Mouse (Mus musculus) limb, embryonic 12.5 days (tissue): ENCODE measurements around the gene Kcnh5. TPM values are rescaled to one million over a fixed set of nuclear protein-coding genes. Genes with fewer than 3 reads are reported as not detected.

ENCODE experiments used
- ATAC-seq: fragments of 200-750 bp; cut with Nextera tagmentation; 2 replicates; pipeline ENCODE4 v1.8.0; 2017; ENCODE audit warnings: low read depth, moderate TSS enrichment; ENCODE audit not compliant: insufficient number of reproducible peaks, insufficient read depth, low FRiP score, low TSS enrichment
- H3K27ac ChIP-seq: fragments of 300-500 bp; sonication (generic); 2 replicates; pipeline ENCODE4 v1.5.1; 2016; ENCODE audit warnings: mild to moderate bottlenecking, moderate library complexity
- H3K27me3 ChIP-seq: fragments of 300-500 bp; sonication (generic); 2 replicates; pipeline ENCODE4 v1.6.1; 2016; ENCODE audit warnings: mild to moderate bottlenecking, moderate library complexity
- H3K36me3 ChIP-seq: fragments of 300-500 bp; sonication (generic); 2 replicates; pipeline ENCODE4 v1.6.1; 2016; ENCODE audit warnings: mild to moderate bottlenecking, moderate library complexity
- H3K4me1 ChIP-seq: fragments of 300-500 bp; sonication (generic); replicated peaks from 2 replicates; pipeline ENCODE4 v1.6.1; 2016
- H3K4me2 ChIP-seq: fragments of 300-500 bp; sonication (generic); 2 replicates; pipeline ENCODE4 v1.6.1; 2016; ENCODE audit warnings: mild to moderate bottlenecking, moderate library complexity
- H3K4me3 ChIP-seq: fragments of 300-500 bp; sonication (generic); replicated peaks from 2 replicates; pipeline ENCODE4 v1.5.1; 2016; ENCODE audit warnings: mild to moderate bottlenecking
- H3K9ac ChIP-seq: fragments of 300-500 bp; sonication (generic); replicated peaks from 2 replicates; pipeline ENCODE4 v1.6.1; 2016; ENCODE audit warnings: mild to moderate bottlenecking, moderate library complexity
- H3K9me3 ChIP-seq: fragments of 300-500 bp; sonication (generic); 2 replicates; pipeline ENCODE4 v1.6.1; 2016; ENCODE audit warnings: mild to moderate bottlenecking, moderate library complexity
- WGBS: fragments of 180-500 bp; shearing (Covaris S2); methylation state at CpG from one replicate; pipeline ENCODE4 v1.1.7; 2016; 5-methylcytosine and 5-hydroxymethylcytosine counted together
- polyA plus RNA-seq: library from polyadenylated mRNA; unstranded; fragments of >200 nt; fragmentation: Nextera tagmentation; extraction: Ambion mirVana; gene quantifications from 2 replicates; pipeline ENCODE4 v1.2.1, GENCODE M21; 2016

The Kcnh5 gene
- polyA plus RNA-seq, 1 experiment from 2014 or later, result 0.35 TPM

DNA sequence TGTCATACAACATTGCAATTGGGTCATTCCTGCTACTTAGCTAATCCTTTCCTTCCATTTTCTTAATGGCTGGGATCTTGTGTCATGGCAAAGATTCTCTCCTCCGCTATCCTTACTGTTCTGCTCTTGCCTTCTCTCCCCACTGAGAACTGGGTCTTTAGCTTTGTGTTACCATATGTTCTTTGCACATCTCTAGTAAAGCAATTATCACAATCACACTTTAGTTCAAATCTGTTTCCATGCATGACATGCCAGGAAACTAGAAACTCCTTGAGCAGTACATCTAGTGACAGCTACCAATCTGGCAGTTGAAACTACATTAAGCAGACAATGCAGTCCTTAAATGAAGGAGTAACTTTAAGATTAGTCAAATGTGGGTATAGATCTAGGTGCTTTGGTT lies 86.2 kb downstream of the Kcnh5 start:
- H3K9ac ChIP-seq, result no peak overlapping the region
- no peak for ATAC-seq
- no peaks in the 10 kb centered on the region for H3K27me3 ChIP-seq
- no peaks in the 10 kb centered on the region for H3K36me3 ChIP-seq
- H3K4me1 ChIP-seq, result no peaks in the 10 kb centered on the region
- H3K27ac ChIP-seq, result no peak overlapping the region
- no peaks in the 10 kb centered on the region for H3K9me3 ChIP-seq
- H3K4me2 ChIP-seq, result no peak overlapping the region
- 91% methylated on average over 1 of the region's 1 CpGs for WGBS
- no peak overlapping the region for H3K4me3 ChIP-seq

DNA sequence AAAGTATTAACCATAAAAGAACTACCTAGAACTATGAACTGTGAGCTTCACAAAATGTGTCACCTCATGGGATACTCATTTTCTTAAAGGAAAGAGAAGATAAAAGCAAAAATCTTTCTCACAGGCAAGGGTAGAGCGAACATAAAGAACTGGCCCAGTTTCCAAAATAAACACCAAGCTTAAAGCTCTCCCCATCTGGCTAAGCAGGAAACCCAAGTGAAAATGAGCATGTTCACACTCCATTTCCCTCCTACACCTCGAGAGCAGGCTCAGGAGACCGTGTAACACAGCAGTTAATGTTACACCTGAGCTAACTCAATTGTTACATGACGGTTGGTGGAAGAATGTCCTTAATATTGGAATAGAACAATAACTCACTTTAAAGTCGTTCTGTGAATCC lies 100.0 kb downstream of the Kcnh5 start:
- H3K9me3 ChIP-seq, result no peaks in the 10 kb centered on the region
- H3K27me3 ChIP-seq, result no peaks in the 10 kb centered on the region
- no peak overlapping the region for H3K4me3 ChIP-seq
- no peak overlapping the region for H3K9ac ChIP-seq
- no peak for ATAC-seq
- H3K27ac ChIP-seq, result no peak overlapping the region
- no peaks in the 10 kb centered on the region for H3K4me1 ChIP-seq
- WGBS, result 61% methylated on average over 5 of the region's 5 CpGs
- H3K4me2 ChIP-seq, result no peak overlapping the region
- no peaks in the 10 kb centered on the region for H3K36me3 ChIP-seq

DNA sequence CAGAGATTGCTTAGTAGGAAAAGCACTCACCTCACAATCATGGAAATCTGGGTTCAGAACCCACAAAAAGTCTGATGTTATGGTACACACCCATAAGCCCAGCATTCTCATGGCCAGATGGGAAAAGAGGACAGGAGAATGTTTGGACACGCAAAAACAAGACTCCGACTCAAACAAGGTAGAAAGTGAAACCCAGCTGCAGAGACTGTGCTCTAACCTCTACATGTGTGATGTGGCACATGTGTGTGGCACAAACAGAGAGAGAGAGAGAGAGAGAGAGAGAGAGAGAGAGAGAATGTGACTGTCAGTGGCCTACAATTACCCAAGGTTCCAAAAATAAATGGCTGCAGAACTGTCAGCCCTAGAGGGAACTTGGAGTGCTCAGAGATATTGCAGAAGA lies 106.1 kb downstream of the Kcnh5 start:
- Histone ChIP-seq H3K9ac (no peak overlapping the region), H3K27ac (no peak overlapping the region), H3K4me2 (no peak overlapping the region), H3K27me3 (no peaks in the 10 kb centered on the region), H3K4me3 (no peak overlapping the region), H3K4me1 (no peaks in the 10 kb centered on the region), H3K36me3 (no peaks in the 10 kb centered on the region), H3K9me3 (no peaks in the 10 kb centered on the region)
- ATAC-seq, result no peak
- 92% methylated on average over 2 of the region's 2 CpGs for WGBS

DNA sequence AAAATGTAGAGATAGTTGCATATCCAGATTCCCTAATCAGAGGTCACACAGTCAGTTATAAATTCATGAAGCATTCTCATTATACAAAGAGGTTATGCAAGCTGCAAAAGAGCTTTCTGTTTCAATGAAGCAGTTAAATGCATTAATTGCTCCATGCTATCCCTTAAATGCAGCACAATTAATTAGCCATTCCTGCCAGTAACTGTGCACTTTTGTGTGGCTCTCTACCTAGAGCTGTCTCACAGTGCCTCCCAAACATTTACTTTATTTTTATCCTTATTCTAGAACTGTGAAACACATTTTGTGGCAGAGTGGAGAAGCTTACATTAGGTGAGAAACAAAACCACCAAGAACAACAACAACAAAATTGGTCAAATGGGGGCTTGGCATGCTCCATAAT lies 114.6 kb downstream of the Kcnh5 start:
- no peaks in the 10 kb centered on the region for H3K9me3 ChIP-seq

DNA sequence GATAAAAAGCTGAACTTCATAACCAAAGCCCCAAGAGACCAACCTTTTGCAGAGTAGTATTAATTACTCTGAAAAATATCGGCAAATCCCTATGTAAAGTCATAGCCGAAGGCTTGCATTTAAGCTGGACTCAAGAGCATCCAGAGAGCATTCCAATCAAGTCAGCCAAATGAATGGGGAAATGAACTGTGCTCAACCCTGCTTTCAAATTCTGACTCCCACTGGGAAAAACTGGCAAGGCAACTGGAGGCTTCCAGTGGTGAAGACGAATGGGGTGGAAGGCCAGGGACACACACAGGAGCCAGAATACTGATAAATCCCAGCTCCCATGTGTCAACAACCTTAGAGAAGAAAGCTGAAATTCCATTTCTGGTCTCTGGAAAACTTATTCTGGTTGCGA lies 115.4 kb downstream of the Kcnh5 start:
- H3K9ac ChIP-seq, result no peak overlapping the region
- H3K9me3 ChIP-seq, result no peaks in the 10 kb centered on the region
- no peak for ATAC-seq
- no peak overlapping the region for H3K4me3 ChIP-seq
- H3K27me3 ChIP-seq, result no peaks in the 10 kb centered on the region
- no peak overlapping the region for H3K27ac ChIP-seq
- H3K36me3 ChIP-seq, result no peaks in the 10 kb centered on the region
- H3K4me2 ChIP-seq, result no peak overlapping the region
- WGBS, result 73% methylated on average over 4 of the region's 4 CpGs
- no peaks in the 10 kb centered on the region for H3K4me1 ChIP-seq

More for the DNA sequence above, 114.6 kb downstream of the Kcnh5 start:
- H3K4me2 ChIP-seq, result no peak overlapping the region
- H3K9ac ChIP-seq, result no peak overlapping the region
- no peak overlapping the region for H3K27ac ChIP-seq
- H3K4me1 ChIP-seq, result no peaks in the 10 kb centered on the region
- ATAC-seq, result no peak
- H3K4me3 ChIP-seq, result no peak overlapping the region
- H3K36me3 ChIP-seq, result no peaks in the 10 kb centered on the region
- no peaks in the 10 kb centered on the region for H3K27me3 ChIP-seq

DNA sequence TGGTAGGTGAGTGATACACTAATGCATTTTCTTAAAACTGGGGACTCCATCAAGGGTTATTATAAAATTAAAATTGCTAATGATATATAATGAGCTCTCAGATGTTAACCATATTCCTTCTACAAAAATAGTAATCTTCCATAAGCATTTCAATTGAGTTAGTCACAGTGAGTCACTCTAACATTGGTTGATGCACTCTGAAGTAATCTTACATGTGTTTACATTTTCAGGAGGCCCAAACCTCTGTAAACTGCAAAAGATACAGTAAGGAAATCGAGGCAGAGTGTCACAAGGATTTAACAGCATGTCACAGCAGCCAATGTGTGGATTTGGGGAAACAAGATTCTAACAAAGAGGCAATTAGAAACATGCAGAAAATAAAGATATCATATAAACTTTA lies 123.4 kb downstream of the Kcnh5 start:
- Histone ChIP-seq H3K9me3 (0 out of 2 replicates have a peak, but pooled peaks cover 3% of the 10 kb centered on the region), H3K4me2 (no peak overlapping the region), H3K27me3 (no peaks in the 10 kb centered on the region), H3K4me3 (no peak overlapping the region), H3K9ac (no peak overlapping the region), H3K36me3 (no peaks in the 10 kb centered on the region), H3K4me1 (no peaks in the 10 kb centered on the region), H3K27ac (no peak overlapping the region)
- no peak for ATAC-seq
- 63% methylated on average over 1 of the region's 1 CpGs for WGBS

DNA sequence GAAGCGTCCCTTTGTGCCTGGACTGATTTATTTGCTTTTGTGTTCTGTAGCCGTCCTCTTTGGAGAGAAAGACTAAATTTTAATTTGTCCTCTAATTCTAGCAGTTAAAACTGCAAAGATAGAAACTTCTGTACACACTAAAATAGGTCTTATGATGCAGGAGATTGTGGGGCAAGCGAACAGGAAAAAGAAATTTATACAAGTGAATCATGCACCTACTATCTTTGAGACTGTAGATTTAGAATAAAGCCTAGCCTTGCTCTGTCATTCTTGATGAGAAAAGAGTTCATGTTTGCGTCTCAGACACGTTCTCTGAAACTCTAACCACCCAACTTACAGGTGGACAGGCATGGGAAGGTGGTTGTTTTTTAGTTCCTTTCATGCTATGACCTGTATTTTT lies 140.4 kb downstream of the Kcnh5 start:
- Histone ChIP-seq H3K4me2 (no peak overlapping the region), H3K27ac (no peak overlapping the region), H3K36me3 (no peaks in the 10 kb centered on the region), H3K9ac (no peak overlapping the region), H3K4me3 (no peak overlapping the region), H3K9me3 (no peaks in the 10 kb centered on the region), H3K27me3 (no peaks in the 10 kb centered on the region), H3K4me1 (no peaks in the 10 kb centered on the region)
- 87% methylated on average over 5 of the region's 5 CpGs for WGBS
- ATAC-seq, result no peak

DNA sequence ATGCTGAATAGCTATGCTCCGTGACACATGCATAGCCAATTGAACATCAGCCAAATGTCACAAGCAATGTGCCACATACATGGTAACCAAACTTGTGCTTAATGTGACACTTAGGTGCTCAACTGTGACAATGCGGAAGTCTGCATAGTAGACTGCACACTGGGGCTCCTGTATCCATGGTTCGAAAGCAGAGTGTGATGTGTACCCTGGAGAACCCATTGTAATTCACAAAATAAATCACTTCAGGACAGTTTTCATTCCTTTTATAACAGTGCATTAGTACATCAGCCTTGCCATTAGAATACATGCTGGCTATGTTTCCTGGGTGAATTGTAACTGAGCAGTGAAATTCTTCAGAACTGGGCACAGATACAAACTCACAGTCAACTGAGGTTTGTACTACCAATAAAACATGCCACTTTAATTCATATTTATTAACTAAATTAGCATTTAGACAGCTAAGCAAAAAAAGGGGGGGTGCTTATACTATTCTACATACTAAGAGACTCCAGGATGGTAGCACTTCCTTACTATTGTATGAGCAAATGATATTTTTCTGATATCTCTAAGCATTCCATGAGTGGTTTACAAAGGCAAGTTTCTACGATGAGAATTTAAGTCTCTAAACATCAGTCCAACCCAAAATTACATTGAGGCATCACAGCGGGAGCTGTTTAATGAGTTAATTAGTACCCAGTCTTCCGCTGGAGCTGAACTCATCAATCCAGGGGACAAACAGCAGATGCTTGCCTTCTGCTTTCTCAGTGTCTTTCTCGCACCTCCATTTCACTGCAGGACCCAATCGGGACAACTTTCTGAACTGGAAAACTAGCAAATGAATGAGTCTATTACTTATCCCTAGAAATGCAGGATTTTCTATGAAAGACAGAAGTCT lies 144.9 kb downstream of the Kcnh5 start:
- Histone ChIP-seq H3K4me1 (no peaks in the 10 kb centered on the region), H3K4me2 (no peak overlapping the region), H3K4me3 (no peak overlapping the region), H3K9me3 (no peaks in the 10 kb centered on the region), H3K9ac (no peak overlapping the region), H3K27ac (no peak overlapping the region), H3K27me3 (no peaks in the 10 kb centered on the region), H3K36me3 (no peaks in the 10 kb centered on the region)
- ATAC-seq, result no peak
- WGBS, result 82% methylated on average over 8 of the region's 8 CpGs

DNA sequence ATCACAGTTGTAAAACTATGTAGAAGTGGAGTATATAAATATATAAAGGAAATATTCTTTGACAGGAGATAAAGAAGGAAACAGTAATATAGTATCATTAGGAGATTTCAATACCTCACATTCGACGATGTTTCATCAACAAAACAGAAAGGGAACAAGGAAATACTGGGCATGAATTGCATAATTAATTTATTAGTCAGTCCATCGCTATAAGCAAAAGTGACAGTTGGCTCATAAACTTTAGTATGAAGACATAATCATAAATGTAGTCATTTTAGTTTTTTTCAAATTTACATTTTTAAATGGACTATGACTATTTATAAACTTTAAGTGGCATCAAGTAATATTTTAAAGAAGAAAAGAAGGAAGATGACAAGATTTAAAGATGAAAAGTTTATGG lies 205.9 kb downstream of the Kcnh5 start:
- Histone ChIP-seq H3K27me3 (no peaks in the 10 kb centered on the region), H3K4me3 (no peak overlapping the region), H3K4me2 (no peak overlapping the region), H3K36me3 (no peaks in the 10 kb centered on the region), H3K27ac (no peak overlapping the region), H3K4me1 (no peaks in the 10 kb centered on the region), H3K9me3 (no peaks in the 10 kb centered on the region), H3K9ac (no peak overlapping the region)
- ATAC-seq, result no peak
- 86% methylated on average over 3 of the region's 3 CpGs for WGBS

DNA sequence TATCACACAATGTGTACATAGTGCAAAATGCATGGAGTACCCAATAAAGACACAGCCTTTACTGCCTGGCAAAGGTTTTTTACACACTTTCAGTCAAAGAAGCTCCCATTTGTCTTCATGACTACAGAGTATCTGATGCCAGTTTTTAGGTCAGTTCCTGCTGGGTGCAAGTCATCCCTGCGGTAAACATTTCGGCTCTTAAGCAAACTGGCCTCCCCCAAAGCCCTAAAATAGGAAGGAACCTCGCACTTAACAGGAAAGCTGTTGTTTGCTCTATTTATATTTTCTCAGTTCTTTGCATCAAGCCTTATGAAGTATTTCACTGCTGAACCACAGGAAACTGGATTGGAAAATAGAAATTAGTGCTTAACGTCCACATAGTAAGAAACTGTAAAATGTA lies 207.7 kb downstream of the Kcnh5 start:
- Histone ChIP-seq H3K4me1 (no peaks in the 10 kb centered on the region), H3K9ac (no peak overlapping the region), H3K36me3 (no peaks in the 10 kb centered on the region), H3K4me3 (no peak overlapping the region), H3K27me3 (no peaks in the 10 kb centered on the region), H3K9me3 (no peaks in the 10 kb centered on the region), H3K4me2 (no peak overlapping the region), H3K27ac (no peak overlapping the region)
- ATAC-seq, result no peak
- 82% methylated on average over 4 of the region's 4 CpGs for WGBS

DNA sequence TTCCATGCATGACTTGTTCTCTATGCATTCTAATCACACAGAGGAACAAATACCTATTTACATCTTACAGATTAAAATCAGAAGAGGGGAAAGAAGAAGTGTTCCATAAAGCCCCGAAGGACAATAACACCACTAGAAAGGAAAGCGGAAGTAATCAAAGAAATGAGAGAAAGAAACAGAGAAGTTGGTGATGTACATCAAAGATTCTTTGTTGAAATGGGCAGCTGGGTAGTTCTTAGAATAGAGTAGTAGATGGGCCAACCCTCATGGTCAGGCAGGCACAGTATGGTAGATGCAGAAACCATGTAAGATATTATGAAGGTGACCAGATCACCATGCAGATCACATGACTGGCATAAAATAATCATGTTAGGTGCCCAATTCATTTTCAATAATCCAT lies 210.9 kb downstream of the Kcnh5 start:
- no peak overlapping the region for H3K4me3 ChIP-seq
- no peaks in the 10 kb centered on the region for H3K36me3 ChIP-seq
- H3K9me3 ChIP-seq, result no peaks in the 10 kb centered on the region
- H3K9ac ChIP-seq, result no peak overlapping the region
- ATAC-seq, result no peak
- H3K27ac ChIP-seq, result no peak overlapping the region
- no peak overlapping the region for H3K4me2 ChIP-seq
- no peaks in the 10 kb centered on the region for H3K27me3 ChIP-seq
- WGBS, result 90% methylated on average over 2 of the region's 2 CpGs
- H3K4me1 ChIP-seq, result no peaks in the 10 kb centered on the region

DNA sequence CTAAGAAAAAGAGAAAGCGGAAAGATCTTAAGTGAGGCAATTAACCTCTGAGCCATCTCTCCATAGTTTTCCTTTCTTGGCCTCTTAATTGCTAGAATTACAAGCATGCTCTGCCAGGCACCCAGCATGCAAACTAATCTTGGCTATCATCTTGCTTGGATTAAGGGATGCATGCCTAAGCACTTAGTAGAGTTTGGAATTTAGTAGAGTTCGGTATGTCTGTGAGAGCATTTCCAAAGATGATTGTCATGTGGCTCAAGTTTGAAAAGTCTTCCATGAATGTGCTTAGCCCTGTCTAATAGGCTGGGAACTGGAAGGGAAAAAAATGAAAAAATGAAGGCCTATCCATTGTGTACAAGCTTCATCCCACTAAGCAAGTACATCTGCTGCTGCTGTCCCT lies 224.5 kb downstream of the Kcnh5 start:
- Histone ChIP-seq H3K4me3 (no peak overlapping the region), H3K27me3 (no peaks in the 10 kb centered on the region), H3K9me3 (no peaks in the 10 kb centered on the region), H3K4me1 (no peaks in the 10 kb centered on the region), H3K36me3 (no peaks in the 10 kb centered on the region), H3K9ac (no peak overlapping the region), H3K27ac (no peak overlapping the region), H3K4me2 (no peak overlapping the region)
- ATAC-seq, result no peak
- 75% methylated on average over 2 of the region's 2 CpGs for WGBS
